Comparison of ENCODE assay signal across 9 mouse cellular contexts in the genomic region with DNA sequence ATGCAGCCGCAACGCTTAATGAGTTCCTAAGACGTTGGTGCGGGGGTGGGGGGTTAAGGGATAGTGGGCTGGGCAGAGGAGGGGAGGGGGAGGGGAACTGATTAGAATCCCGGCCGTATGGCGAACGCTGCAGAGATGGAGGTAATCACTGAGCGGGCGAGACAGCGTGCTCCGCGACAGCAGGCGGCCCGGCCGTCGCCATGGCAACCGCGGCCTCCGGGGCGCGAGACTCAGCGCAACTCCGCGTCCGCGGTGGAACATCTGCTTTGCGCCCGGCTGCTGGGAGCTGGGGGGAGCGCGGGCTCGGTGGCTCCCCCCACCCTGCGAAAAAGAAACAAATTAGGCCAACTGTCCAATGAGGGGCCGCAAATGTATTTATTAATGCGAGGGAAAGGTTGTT. TPM values are rescaled to one million over a fixed set of nuclear protein-coding genes. Genes with fewer than 3 reads are reported as not detected.
DNase-seq lines count a peak whose midpoint lies in the region; ATAC-seq lines count a peak whose summit lies in the region.
"Had no signal": no experiment of that assay in that cellular context is flagged by ENCODE, and none has a peak within 500 bp of the region (broad histone marks: within the 10 kb centered on the region; RNA-seq: fewer than 3 reads in every experiment).

No protein-coding gene starts in this region.

- peak overlapping the region; percentile 8; the same call in 1 of the 2 replicates for H3K4me3 ChIP-seq in hindbrain, embryonic 14.5 days (replicated peaks; ENCODE audit: low read length)

- ATAC-seq in hindbrain, embryonic 14.5 days (ENCODE audit: low FRiP score), result peak; percentile 86

- H3K27ac ChIP-seq in hindbrain, embryonic 14.5 days, result peak overlapping the region; percentile 100

- H3K27me3 ChIP-seq in hindbrain, embryonic 14.5 days (ENCODE audit: control insufficient read depth, insufficient read depth, low read length), result no peaks in the 10 kb centered on the region

- DNase-seq in R1 (ENCODE audit: low read depth, low spot score), result peak; percentile 76
- DNase-seq in cerebellum, adult 9-11 months, result peak; percentile 59
- DNase-seq in frontal cortex, postnatal 10 days (ENCODE audit: low spot score in 2 of 2), result peak; percentile 80 to 83
- DNase-seq in hindbrain, embryonic 14.5 days (ENCODE audit: low spot score), result peak; percentile 90
- peak; percentile 78 to 83 for DNase-seq in left cerebral cortex, adult 8-10 months (ENCODE audit: low spot score in 2 of 2)
- peak; percentile 68 to 83 for DNase-seq in lung, postnatal 4 days
- DNase-seq in right cerebral cortex, postnatal 10 days (ENCODE audit: low spot score in 2 of 2), result peak; percentile 91 to 92
- no peak for DNase-seq in c-Kit-positive CD71-positive TER-119-positive erythroid progenitor cells, embryonic 14.5 days (ENCODE audit: low spot score)

- peak overlapping the region; percentile 32; the same call in 1 of the 2 replicates for H3K9ac ChIP-seq in hindbrain, embryonic 14.5 days

- peak overlapping the region; percentile 61 for H3K4me2 ChIP-seq in hindbrain, embryonic 14.5 days (replicated peaks)

- peaks cover 68% of the 10 kb centered on the region for H3K4me1 ChIP-seq in hindbrain, embryonic 14.5 days (replicated peaks; ENCODE audit: control insufficient read depth, insufficient read depth, low read length)

- WGBS in hindbrain, embryonic 14.5 days, result under 1% methylated on average over 35 of the region's 35 CpGs

- no peaks in the 10 kb centered on the region for H3K9me3 ChIP-seq in hindbrain, embryonic 14.5 days (ENCODE audit: control insufficient read depth, low read length)

- no peaks in the 10 kb centered on the region for H3K36me3 ChIP-seq in hindbrain, embryonic 14.5 days (replicated peaks; ENCODE audit: control insufficient read depth, insufficient read depth)

RNA-seq across cellular contexts. Expression of a gene that starts 26.1 kb away (rescaled TPM):
- polyA plus RNA-seq in hindbrain, embryonic 14.5 days (2014; fragmentation: Nextera tagmentation; extraction: Ambion mirVana), result 23.1 and 29.7 TPM in 2 replicates
- total RNA-seq in left cerebral cortex, adult 8-10 months (2022), result 10 to 100 TPM in 1 of 4 experiments, 1 to 10 TPM in 3; 6.4 to 10.7 (median 6.8) TPM

RNA-seq across cellular contexts. Expression of a gene that starts 40.6 kb away (rescaled TPM):
- polyA plus RNA-seq in hindbrain, embryonic 14.5 days (2014; fragmentation: Nextera tagmentation; extraction: Ambion mirVana), result 74.0 and 77.8 TPM in 2 replicates
- 10 to 100 TPM; 40.6 to 44.6 (median 41.9) TPM for total RNA-seq in left cerebral cortex, adult 8-10 months (2022)

RNA-seq across cellular contexts. Expression of a gene that starts 46.0 kb away (rescaled TPM):
- polyA plus RNA-seq in hindbrain, embryonic 14.5 days (2014; fragmentation: Nextera tagmentation; extraction: Ambion mirVana), result 49.3 and 54.7 TPM in 2 replicates
- total RNA-seq in left cerebral cortex, adult 8-10 months (2022), result 100 to 1,000 TPM; 301 to 348 (median 321) TPM

RNA-seq across cellular contexts. Expression of a gene that starts 52.2 kb away (rescaled TPM):
- polyA plus RNA-seq in hindbrain, embryonic 14.5 days (2014; fragmentation: Nextera tagmentation; extraction: Ambion mirVana), result 0.16 TPM in 2 replicates
- total RNA-seq in left cerebral cortex, adult 8-10 months (2022), result not detected
- total RNA-seq: gastrocnemius, postnatal 36 days had no signal
